Mouse (Mus musculus) lung, embryonic 14.5 days (tissue): ENCODE measurements at regions not wholly inside any gene's neighbourhood (a gene's known extent, or its start where the extent isn't known, plus 50 kb on each side); places are given as distances from the start of the nearest gene placed in this dataset.

Experiments used
- ATAC-seq: fragments of 200-750 bp; cut with Nextera tagmentation; 2 replicates; pipeline ENCODE4 v1.8.0; 2017; ENCODE audit warnings: mild to moderate bottlenecking, moderate TSS enrichment, moderate library complexity; ENCODE audit not compliant: insufficient read depth
- DNase-seq: peaks from one replicate; pipeline ENCODE4 v3.0.0-alpha.2; 2015
- H3K27ac ChIP-seq: fragments of 300-500 bp; sonication (generic); 2 replicates; pipeline ENCODE4 v1.5.1; 2014; ENCODE audit warnings: low read depth, mild to moderate bottlenecking, moderate library complexity
- H3K27me3 ChIP-seq: fragments of 300-500 bp; sonication (generic); 2 replicates; pipeline ENCODE4 v1.6.1; 2014; ENCODE audit warnings: low read length, control low read depth; ENCODE audit not compliant: insufficient read depth
- H3K36me3 ChIP-seq: fragments of 300-500 bp; sonication (generic); 2 replicates; pipeline ENCODE4 v1.6.1; 2014; ENCODE audit warnings: control low read depth; ENCODE audit not compliant: insufficient read depth
- H3K4me1 ChIP-seq: fragments of 300-500 bp; sonication (generic); 2 replicates; pipeline ENCODE4 v1.6.1; 2014; ENCODE audit warnings: antibody characterized with exemption, control low read depth; ENCODE audit not compliant: insufficient read depth
- H3K4me2 ChIP-seq: fragments of 300-500 bp; sonication (generic); 2 replicates; pipeline ENCODE4 v1.6.1; 2014; ENCODE audit warnings: mild to moderate bottlenecking
- H3K4me3 ChIP-seq: fragments of 300-500 bp; sonication (generic); 2 replicates; pipeline ENCODE4 v1.5.1; 2014; ENCODE audit warnings: low read depth, low read length
- H3K9ac ChIP-seq: fragments of 300-500 bp; sonication (generic); 2 replicates; pipeline ENCODE4 v1.6.1; 2014
- H3K9me3 ChIP-seq: fragments of 300-500 bp; sonication (generic); 2 replicates; pipeline ENCODE4 v1.6.1; 2016; ENCODE audit warnings: low read depth, low read length, control low read depth
- CTCF ChIP-seq: IDR thresholded peaks from 2 replicates; pipeline ENCODE4 v1.5.1; 2016; ENCODE audit warnings: antibody characterized with exemption, low read depth
- WGBS: fragments of 180-500 bp; shearing (Covaris S2); extraction: QIAGEN DNeasy Blood & Tissue Kit; methylation state at CpG from one replicate; pipeline ENCODE4 v1.1.7; 2014; 5-methylcytosine and 5-hydroxymethylcytosine counted together

GRCm38 (mm10) chr5:118946994-118947393 is 386.5 kb downstream of the Med13l start:
- Histone ChIP-seq H3K4me2 (no peak overlapping the region), H3K4me1 (no peaks in the 10 kb centered on the region), H3K27ac (no peak overlapping the region), H3K36me3 (no peaks in the 10 kb centered on the region), H3K27me3 (no peaks in the 10 kb centered on the region), H3K9ac (no peak overlapping the region), H3K4me3 (no peak overlapping the region), H3K9me3 (no peaks in the 10 kb centered on the region)
- TF ChIP-seq CTCF: no peak
- DNase-seq (no peak), ATAC-seq (no peak)
- 72% methylated on average over 2 of the region's 2 CpGs for WGBS

DNA sequence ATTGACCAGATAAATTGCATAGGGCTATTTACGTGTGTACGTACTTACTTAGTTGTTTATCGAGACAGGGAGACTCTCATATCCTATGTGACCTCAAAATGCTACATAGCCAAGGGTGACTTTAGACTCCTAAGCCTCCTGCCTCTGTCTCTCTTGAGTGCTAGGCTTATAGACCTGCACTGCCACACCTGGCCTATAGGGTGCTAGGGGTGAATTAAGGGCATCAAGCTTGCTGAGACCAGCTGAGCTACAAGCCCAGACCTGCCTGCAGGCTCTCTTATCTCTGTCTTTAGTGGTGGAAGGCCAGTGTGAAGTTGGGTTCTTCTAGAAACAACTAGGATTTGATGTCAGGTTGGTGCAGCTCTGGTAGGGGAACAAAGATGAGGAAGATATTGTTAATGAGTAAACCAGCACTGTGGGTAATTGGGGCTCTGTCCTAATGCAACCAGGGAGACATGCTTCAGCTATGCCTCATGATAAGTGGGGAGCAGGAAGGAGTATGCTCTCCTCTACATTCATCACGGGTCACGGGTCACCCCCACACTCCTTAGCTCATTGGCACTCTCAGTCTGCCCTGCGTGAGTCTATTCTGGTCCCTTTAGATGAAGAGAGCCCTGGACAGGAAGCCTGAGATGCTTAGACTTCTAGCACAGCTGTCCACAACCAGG is 387.8 kb downstream of the Med13l start:
- Histone ChIP-seq H3K4me1 (no peaks in the 10 kb centered on the region), H3K27ac (no peak overlapping the region), H3K9me3 (no peaks in the 10 kb centered on the region), H3K9ac (no peak overlapping the region), H3K27me3 (no peaks in the 10 kb centered on the region), H3K4me2 (no peak overlapping the region), H3K4me3 (no peak overlapping the region), H3K36me3 (no peaks in the 10 kb centered on the region)
- WGBS: 81% methylated on average over 6 of the region's 6 CpGs
- DNase-seq (no peak), ATAC-seq (no peak)
- peak; percentile 19; the same call in 1 of the 2 replicates for TF ChIP-seq CTCF

DNA sequence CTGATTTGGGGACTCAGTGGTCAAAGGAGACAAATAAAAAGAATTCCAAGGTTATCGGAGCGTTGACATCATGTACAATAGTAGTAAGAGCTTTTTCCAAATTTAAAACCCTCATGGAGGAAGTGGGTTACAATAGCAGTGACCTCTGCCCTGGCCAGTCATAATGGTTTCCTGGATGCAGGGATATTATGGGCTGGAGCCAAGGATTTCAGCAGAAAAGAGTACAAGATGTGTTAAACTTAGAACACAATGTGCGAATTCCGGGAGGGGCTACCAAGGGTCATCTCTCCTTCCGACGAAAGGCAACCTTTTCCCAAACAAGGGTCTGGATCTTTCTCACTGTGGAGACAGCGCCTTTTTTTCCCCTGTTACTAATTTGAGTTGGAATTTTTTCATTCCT is 390.6 kb downstream of the Med13l start:
- Histone ChIP-seq H3K27me3 (no peaks in the 10 kb centered on the region), H3K4me2 (no peak overlapping the region), H3K4me3 (no peak overlapping the region), H3K9me3 (no peaks in the 10 kb centered on the region), H3K27ac (no peak overlapping the region), H3K4me1 (no peaks in the 10 kb centered on the region), H3K36me3 (no peaks in the 10 kb centered on the region), H3K9ac (no peak overlapping the region)
- no peak for ATAC-seq
- 70% methylated on average over 7 of the region's 7 CpGs for WGBS
- peak; percentile 48 for DNase-seq
- TF ChIP-seq CTCF: no peak

DNA sequence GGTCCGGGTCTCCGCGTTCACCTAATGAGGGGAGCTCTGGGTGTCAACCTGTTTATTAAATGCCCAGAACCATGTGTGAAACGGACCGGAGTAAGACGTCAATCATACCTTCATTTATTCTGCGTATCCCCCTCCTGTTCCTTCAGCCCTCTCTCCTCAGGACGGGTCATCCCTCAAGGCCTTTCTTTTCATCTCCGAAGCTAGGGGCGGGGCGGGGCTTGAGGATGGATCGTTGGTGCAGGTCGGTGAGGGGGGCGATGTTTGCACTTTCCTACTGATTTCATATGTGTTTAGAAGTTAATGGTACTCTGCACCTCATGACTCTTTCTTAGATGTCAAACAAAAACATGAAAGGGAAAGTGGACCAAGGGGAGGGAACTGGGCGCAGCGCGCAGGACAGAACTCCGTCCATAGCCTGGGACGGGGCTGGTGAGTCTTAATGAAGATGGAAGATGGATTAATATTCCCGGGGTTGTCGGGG is 400.1 kb downstream of the Med13l start:
- Histone ChIP-seq H3K27ac (no peak overlapping the region), H3K9me3 (0 out of 2 replicates have a peak, but pooled peaks cover 4% of the 10 kb centered on the region), H3K9ac (no peak overlapping the region), H3K36me3 (no peaks in the 10 kb centered on the region), H3K4me3 (no peak overlapping the region), H3K27me3 (no peaks in the 10 kb centered on the region), H3K4me1 (peaks cover 13% of the 10 kb centered on the region; the same call in 1 of the 2 replicates), H3K4me2 (peak overlapping the region; percentile 32)
- DNase-seq (peak; percentile 65), ATAC-seq (peak; percentile 76)
- no peak for TF ChIP-seq CTCF
- WGBS: 32% methylated on average over 21 of the region's 21 CpGs

DNA sequence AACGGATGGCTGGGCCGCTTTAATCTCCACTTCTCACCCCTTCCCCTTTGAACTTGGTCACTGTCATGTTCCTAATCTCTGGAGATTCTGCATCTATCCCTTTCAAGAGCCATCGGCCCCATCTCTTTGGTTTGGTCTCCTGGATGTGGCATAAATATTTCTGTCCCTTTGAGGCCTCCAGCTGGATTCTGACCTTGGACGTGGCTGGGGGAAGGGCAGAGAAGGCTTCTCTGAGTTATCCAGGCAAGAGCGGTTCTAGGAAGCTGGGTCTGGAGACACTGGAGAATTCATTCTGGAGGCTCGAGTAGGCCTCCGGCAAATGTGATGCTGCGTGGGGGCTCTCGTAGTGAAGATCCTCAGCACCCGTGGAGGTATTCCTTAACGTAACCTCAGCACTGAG is 400.6 kb downstream of the Med13l start:
- DNase-seq (peak; percentile 70), ATAC-seq (peak; percentile 69)
- no peak overlapping the region for H3K9ac ChIP-seq
- H3K4me1 ChIP-seq: peaks cover 13% of the 10 kb centered on the region; the same call in 1 of the 2 replicates
- peak overlapping the region; percentile 10; the same call in 1 of the 2 replicates for H3K27ac ChIP-seq
- no peak for TF ChIP-seq CTCF
- no peaks in the 10 kb centered on the region for H3K27me3 ChIP-seq
- H3K36me3 ChIP-seq: no peaks in the 10 kb centered on the region
- whole genome bisulfite sequencing: 28% methylated on average over 11 of the region's 11 CpGs
- H3K9me3 ChIP-seq: 0 out of 2 replicates have a peak, but pooled peaks cover 4% of the 10 kb centered on the region
- no peak overlapping the region for H3K4me3 ChIP-seq
- H3K4me2 ChIP-seq: peak overlapping the region; percentile 4; the same call in 1 of the 2 replicates

DNA sequence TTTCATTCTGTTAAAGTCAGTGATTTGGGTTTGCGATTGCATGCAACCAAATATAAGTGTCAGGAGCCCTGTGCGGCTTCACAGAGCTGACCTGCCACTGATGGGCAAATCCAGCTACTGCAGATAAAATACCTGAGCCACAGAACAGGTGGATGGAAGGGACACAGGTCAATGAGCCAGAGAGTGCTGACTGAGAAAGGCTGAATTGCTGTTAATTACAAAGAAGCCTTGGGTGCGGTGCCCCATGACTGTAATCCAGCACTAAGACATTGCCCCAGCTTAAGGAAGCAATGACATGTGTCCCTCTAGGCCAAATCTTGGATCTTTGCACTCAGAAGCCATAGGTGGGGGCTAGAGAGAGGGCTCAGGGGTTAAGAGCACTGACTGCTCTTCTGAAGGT is 401.7 kb downstream of the Med13l start:
- no peak for TF ChIP-seq CTCF
- H3K27ac ChIP-seq: no peak overlapping the region
- ATAC-seq (no peak), DNase-seq (no peak)
- 0 out of 2 replicates have a peak, but pooled peaks cover 4% of the 10 kb centered on the region for H3K9me3 ChIP-seq
- H3K4me3 ChIP-seq: no peak overlapping the region
- H3K27me3 ChIP-seq: no peaks in the 10 kb centered on the region
- WGBS: 85% methylated on average over 3 of the region's 3 CpGs
- H3K4me2 ChIP-seq: no peak overlapping the region
- H3K4me1 ChIP-seq: peaks cover 13% of the 10 kb centered on the region; the same call in 1 of the 2 replicates
- H3K36me3 ChIP-seq: no peaks in the 10 kb centered on the region
- H3K9ac ChIP-seq: no peak overlapping the region

- no peak overlapping the region for H3K27ac ChIP-seq
- 84% methylated on average over 3 of the region's 3 CpGs for WGBS
- no peaks in the 10 kb centered on the region for H3K36me3 ChIP-seq
- H3K4me2 ChIP-seq: no peak overlapping the region
- DNase-seq (no peak), ATAC-seq (no peak)
- TF ChIP-seq CTCF: no peak
- peaks cover 13% of the 10 kb centered on the region; the same call in 1 of the 2 replicates for H3K4me1 ChIP-seq
- H3K9me3 ChIP-seq: 0 out of 2 replicates have a peak, but pooled peaks cover 4% of the 10 kb centered on the region
- no peak overlapping the region for H3K4me3 ChIP-seq
- no peaks in the 10 kb centered on the region for H3K27me3 ChIP-seq
- no peak overlapping the region for H3K9ac ChIP-seq
Observed at GRCm38 (mm10) chr5:118963001-118963400, 402.5 kb downstream of the Med13l start.
